Mouse (Mus musculus) spleen, postnatal 4 days (tissue): ENCODE data around the gene Zbtb20.

Source experiments
- DNase-seq, 2 experiments: peaks; one replicate each; pipeline ENCODE4 v3.0.0; 2022; ENCODE audit warnings: low spot score in 2 of 2

Gene Zbtb20

GRCm38 (mm10) chr16:43454370-43454934 is 578.8 kb downstream of the Zbtb20 start:
- no peak for DNase-seq

- DNase-seq: no peak
Measured at GRCm38 (mm10) chr16:43456446-43457172, 580.9 kb downstream of the Zbtb20 start.

GRCm38 (mm10) chr16:43457814-43458213 is 582.1 kb downstream of the Zbtb20 start:
- DNase-seq: no peak

- no peak for DNase-seq
Measured at GRCm38 (mm10) chr16:43458726-43459223, 583.1 kb downstream of the Zbtb20 start.

GRCm38 (mm10) chr16:43461745-43462378 is 586.2 kb downstream of the Zbtb20 start:
- DNase-seq: no peak

- DNase-seq: no peak
Measured at GRCm38 (mm10) chr16:43462470-43463455, 587.1 kb downstream of the Zbtb20 start.

DNA sequence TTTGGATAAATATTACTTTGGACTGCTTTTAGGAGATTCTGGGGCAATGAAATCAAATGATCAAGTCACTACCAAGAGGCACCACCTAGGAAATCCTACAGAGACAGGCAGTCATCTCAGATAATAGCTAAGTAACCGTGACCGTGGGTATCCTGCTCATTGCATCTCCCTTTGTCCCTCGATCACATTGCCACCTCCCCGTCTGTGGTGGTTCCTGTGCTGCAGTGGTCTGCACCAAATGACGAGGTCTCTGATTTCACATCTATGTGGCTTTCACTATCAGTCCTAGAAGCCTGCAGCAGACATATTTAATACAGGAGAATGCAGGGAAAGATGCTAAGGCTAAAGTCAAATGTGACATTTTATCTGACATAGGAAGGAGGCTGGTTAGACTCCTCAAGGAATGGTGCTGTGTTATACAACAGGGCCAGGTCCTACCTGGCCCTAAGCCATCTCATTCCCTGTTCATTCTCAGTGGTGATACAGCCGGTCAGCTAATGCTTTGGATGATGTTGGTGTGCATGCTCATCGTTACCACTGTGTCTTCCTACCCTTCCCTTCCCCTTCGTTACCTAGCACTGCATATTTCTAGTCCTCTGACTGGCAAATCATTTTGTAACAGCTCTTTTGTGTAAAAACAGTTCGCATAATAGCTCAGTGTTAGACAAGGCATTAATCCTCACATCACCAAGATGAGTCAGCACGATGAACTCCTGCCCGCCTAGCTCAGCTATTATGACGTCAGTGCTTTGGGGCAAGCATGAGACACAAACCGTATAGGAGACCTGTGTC is 588.2 kb downstream of the Zbtb20 start:
- no peak for DNase-seq

- DNase-seq: no peak
Measured at GRCm38 (mm10) chr16:43464476-43465080, 588.9 kb downstream of the Zbtb20 start.

DNA sequence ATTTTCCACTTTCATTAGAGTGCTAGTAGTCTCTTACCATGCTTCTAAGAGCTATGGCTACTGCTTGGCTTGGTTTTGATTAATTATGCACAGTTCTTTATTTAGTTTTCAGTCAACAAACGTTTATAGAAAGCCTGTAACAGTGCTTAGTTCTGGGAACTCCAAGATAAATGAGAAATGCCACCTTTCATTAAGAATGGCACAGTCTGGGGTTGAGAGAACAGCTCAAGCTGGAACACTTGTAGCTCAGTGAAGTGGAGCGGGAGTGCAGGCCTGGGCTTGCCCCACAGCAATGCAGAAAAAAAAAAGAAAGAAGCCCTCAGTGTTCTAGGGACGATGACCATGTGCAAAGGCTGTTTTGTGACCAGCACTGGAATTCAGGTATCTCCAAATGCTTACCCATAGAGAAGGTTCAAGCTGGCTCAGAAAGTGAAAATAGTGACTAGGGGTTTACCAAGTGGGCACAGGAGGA is 589.7 kb downstream of the Zbtb20 start:
- no peak for DNase-seq

GRCm38 (mm10) chr16:43465921-43466748 is 590.5 kb downstream of the Zbtb20 start:
- DNase-seq: no peak

DNA sequence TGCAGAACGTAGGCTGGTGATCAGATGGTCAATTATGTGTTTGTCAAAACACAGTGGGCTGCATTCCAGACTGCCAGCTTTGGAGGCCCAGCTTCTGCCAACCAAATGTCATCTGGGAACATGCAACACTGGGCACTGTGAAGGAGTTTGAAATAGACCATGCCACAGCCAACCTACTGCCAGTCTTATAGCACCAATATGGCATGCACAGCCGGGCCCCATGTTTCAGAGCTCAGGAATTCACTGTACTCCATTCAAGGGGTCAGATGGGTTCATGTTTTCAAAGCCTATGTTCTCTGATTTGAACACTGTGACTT is 591.0 kb downstream of the Zbtb20 start:
- DNase-seq: no peak

GRCm38 (mm10) chr16:43471060-43471459 is 595.4 kb downstream of the Zbtb20 start:
- no peak for DNase-seq

DNA sequence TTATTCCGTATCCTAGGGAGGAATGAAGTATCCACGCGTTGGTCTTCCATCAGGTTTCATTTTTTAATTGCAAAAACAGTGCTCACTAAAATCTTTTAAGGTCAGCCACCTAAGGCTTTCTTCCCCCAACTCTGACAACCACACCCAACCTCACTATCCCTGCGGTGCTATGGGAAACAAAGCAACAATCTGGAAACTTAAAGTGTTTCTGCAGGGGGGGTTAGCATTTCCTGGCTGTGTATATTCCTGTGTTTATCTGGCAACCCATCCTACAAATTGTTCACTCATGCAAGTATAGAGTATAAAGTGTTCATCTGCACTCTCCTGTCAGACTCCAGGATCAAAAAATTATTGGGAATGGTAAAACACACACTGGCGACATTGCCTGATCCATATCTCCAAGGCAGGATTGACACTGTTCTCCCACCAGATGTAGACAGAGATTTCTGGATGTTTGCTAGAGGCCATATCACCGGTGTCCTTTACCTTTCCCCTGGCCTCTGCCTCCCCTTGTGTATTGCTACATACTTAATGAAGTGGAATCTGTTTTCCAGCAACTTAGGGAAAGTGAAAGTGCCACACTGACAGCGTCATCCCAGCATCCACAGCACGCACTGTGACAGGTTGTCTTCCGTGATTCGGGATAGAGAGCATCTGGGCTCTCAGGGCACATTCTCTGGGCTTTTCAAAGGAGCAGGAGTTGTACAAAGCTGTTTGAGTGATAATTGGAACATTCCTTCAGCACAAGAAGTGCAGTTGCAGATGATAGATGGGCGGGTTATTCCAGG is 599.5 kb downstream of the Zbtb20 start:
- no peak for DNase-seq

GRCm38 (mm10) chr16:43476921-43477320 is 601.2 kb downstream of the Zbtb20 start:
- no peak for DNase-seq

DNA sequence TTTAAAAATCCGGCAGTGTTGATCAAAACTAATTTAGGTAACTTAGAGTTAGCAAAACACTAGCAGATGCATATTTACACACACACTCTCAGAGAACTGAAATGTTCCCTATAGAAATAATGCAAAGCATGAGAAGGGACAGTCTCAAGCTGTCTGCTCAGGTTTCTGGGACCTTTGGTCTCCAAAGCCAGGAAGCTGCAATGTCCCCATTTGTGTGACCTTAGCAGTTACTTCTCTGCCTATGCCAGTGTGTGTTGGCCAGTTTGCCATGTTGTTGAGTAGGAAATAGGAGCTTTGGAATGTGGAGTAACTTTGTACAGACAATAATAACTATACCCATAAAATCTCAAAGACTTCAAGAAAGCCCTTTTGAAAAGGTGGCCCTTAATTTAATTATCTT is 602.7 kb downstream of the Zbtb20 start:
- no peak for DNase-seq

DNA sequence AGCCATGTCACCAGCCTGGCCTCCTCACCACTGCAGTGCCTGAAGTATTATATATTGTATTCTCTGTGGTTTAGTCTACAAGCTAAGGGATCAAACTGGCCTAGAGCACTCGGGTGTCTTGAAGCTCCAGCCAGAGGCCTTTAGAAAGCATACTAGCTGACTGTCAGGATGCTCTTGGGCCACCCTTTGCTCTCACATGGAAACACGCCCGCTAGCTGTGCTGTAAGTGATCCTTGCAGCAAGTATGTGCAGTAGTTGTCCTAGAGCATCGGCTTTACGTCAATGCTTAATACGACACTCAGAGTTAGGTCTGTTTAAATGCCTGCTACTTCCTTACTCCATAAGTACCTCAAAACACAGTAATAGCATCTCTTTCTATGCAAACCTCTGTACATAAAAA is 604.9 kb downstream of the Zbtb20 start:
- no peak for DNase-seq

GRCm38 (mm10) chr16:43482125-43482524 is 606.4 kb downstream of the Zbtb20 start:
- no peak for DNase-seq

DNA sequence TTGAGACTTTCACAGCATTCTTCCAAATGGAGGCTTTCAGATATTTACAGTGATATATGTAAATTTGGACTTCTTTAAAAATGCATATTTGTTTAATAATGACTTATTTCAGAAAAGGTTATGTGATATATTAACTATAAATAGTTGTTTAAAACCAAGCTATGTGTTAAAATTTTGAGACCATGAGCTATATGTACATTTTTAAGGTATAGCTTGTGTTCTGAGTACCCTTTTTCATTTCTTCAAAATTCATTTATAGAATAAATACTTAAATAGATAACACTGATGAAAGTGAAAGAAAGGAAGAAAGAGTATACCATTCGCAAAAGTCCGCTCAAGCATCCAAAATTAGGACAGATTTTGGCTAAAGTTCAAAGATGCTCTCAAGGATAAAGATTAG is 607.1 kb downstream of the Zbtb20 start:
- no peak for DNase-seq

- DNase-seq: no peak
Measured at GRCm38 (mm10) chr16:43484400-43484799, 608.7 kb downstream of the Zbtb20 start.
